Mouse (Mus musculus): ENCODE measurements at regions not wholly inside any gene's neighbourhood (a gene's known extent, or its start where the extent isn't known, plus 50 kb on each side); places are given as distances from the start of the nearest gene placed in this dataset.

GRCm38 (mm10) chr2:159401421-159402100 is 607.0 kb downstream of the Dhx35 start:
- no peak for DNase-seq

GRCm38 (mm10) chr2:159404940-159405339 is 610.3 kb downstream of the Dhx35 start:
- DNase-seq, result no peak

GRCm38 (mm10) chr2:159414599-159414998 is 620.0 kb downstream of the Dhx35 start:
- no peak for DNase-seq

GRCm38 (mm10) chr2:159418371-159418940 is 623.8 kb downstream of the Dhx35 start:
- DNase-seq, result no peak

- DNase-seq, result no peak
Observed at GRCm38 (mm10) chr2:159422281-159422937, 627.8 kb downstream of the Dhx35 start.

- no peak for DNase-seq
Observed at GRCm38 (mm10) chr2:159428201-159428600, 633.6 kb downstream of the Dhx35 start.

- no peak for DNase-seq
Observed at GRCm38 (mm10) chr2:159430577-159431329, 636.1 kb downstream of the Dhx35 start.

- no peak for DNase-seq
Observed at GRCm38 (mm10) chr2:159438961-159439360, 644.4 kb downstream of the Dhx35 start.

GRCm38 (mm10) chr2:159443581-159443980 is 649.0 kb downstream of the Dhx35 start:
- no peak for DNase-seq

GRCm38 (mm10) chr2:159446434-159446833 is 651.8 kb downstream of the Dhx35 start:
- DNase-seq, result no peak

- DNase-seq, result no peak
Observed at GRCm38 (mm10) chr2:159446886-159447285, 652.3 kb downstream of the Dhx35 start.

- no peak for DNase-seq
Observed at GRCm38 (mm10) chr2:159448976-159449375, 654.4 kb downstream of the Dhx35 start.

- DNase-seq, result no peak
Observed at GRCm38 (mm10) chr2:159451439-159451838, 656.8 kb downstream of the Dhx35 start.

GRCm38 (mm10) chr2:159481399-159482080 is 686.9 kb downstream of the Dhx35 start:
- no peak for DNase-seq

GRCm38 (mm10) chr2:159491090-159491489 is 696.5 kb downstream of the Dhx35 start:
- DNase-seq, result no peak

- no peak for DNase-seq
Observed at GRCm38 (mm10) chr2:159498691-159499090, 704.1 kb downstream of the Dhx35 start.

- no peak for DNase-seq
Observed at GRCm38 (mm10) chr2:159501039-159501438, 706.4 kb downstream of the Dhx35 start.

- no peak for DNase-seq
Observed at GRCm38 (mm10) chr2:159519066-159519465, 724.5 kb downstream of the Dhx35 start.

GRCm38 (mm10) chr2:159523739-159524138 is 729.1 kb downstream of the Dhx35 start:
- no peak for DNase-seq

- DNase-seq, result no peak
Observed at GRCm38 (mm10) chr2:159534951-159535350, 740.3 kb downstream of the Dhx35 start.

- DNase-seq, result no peak
Observed at GRCm38 (mm10) chr2:159539261-159539660, 744.7 kb downstream of the Dhx35 start.

- no peak for DNase-seq
Observed at GRCm38 (mm10) chr2:159557567-159557966, 763.0 kb downstream of the Dhx35 start.

GRCm38 (mm10) chr2:159565255-159565654 is 768.7 kb downstream of the Gm826 start:
- DNase-seq, result no peak
